Mouse (Mus musculus) lung, postnatal 0 days (tissue): ENCODE results near the gene RPS10-NUDT3.

Experiments
- CTCF ChIP-seq: IDR thresholded peaks from 2 replicates; pipeline ENCODE4 v1.5.1; 2016; ENCODE audit warnings: antibody characterized with exemption, mild to moderate bottlenecking
- EP300 ChIP-seq: IDR thresholded peaks from 2 replicates; pipeline ENCODE4 v1.6.1; 2016; ENCODE audit warnings: antibody characterized with exemption, mild to moderate bottlenecking, control low read depth

DNA sequence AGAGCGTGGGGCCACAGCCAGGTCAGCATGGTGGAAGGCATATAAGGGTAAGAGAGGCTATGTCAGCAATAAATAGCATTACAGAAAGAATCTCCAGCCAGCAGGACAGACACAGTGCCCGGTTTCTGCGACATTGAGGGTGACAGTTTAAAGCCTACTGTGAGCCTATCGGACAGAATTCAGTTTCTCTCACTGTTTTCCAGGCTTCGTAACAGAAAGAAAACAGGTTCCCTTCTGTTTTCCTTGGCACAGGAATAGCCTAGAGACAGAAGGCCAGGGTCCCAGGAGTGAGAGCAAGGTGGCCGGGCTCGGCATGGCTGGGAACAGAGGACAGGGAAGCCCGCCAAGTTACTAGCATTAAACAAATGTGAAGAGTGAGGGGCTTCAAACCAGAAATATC, 55.2 kb downstream of the RPS10-NUDT3 start:
- TF ChIP-seq EP300 (no peak), CTCF (no peak)
